Mouse (Mus musculus): Measurements from ENCODE around the gene Ccdc6. TPM values are rescaled to one million over a fixed set of nuclear protein-coding genes. Genes with fewer than 3 reads are reported as not detected.

Ccdc6 gene
- polyA plus RNA-seq, 1 experiment = 15.5 TPM

DNA sequence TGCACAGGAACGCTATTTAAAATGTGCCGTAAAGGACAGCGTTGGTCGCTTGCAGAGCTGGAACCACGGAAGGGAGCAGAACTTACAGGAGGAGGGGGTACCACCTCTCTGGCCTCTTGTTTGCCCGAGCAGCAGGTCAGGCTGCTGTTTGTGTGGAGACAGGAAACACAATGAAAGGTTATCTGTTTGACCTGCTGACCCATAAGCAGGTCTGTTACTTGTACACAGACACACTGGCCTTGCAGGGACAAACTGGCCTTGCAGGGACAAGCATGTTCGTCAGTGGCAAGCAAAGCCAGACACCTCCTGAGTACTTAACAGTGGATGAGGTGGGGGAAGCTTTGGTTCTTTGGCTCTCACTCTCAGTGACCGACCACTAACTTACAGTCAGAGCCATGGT is 2.1 kb downstream of the Ccdc6 start:
- Histone ChIP-seq H3K79me2 (ENCODE audit: control insufficient read depth, insufficient read depth) (peaks cover 64% of the 10 kb centered on the region), H3K4me2 (ENCODE audit: low read depth) (peak overlapping the region; percentile 80), H3K36me3 (ENCODE audit: control insufficient read depth, insufficient read depth) (no peaks in the 10 kb centered on the region), H3K27me3 (ENCODE audit: control insufficient read depth, insufficient read depth, insufficient read length) (no peaks in the 10 kb centered on the region), H3ac (ENCODE audit: control insufficient read depth, insufficient read length) (no peak overlapping the region), H3K4me3 (peak overlapping the region; percentile 82)
- TF ChIP-seq REST (IDR thresholded peaks at IDR 0.05; ENCODE audit: insufficient read depth, insufficient read length) = no peak
- no peak for TF ChIP-seq MYOG (IDR thresholded peaks at IDR 0.05; ENCODE audit: control insufficient read depth in 1 of 3, insufficient read depth in 1 of 3, insufficient read length in 2 of 3, low read depth in 2 of 3)
- no peak for TF ChIP-seq SRF (IDR thresholded peaks at IDR 0.05; ENCODE audit: control insufficient read depth, insufficient read length, low read depth)
- no peak for TF ChIP-seq MAX (IDR thresholded peaks at IDR 0.05; ENCODE audit: low read depth)
- no peak for TF ChIP-seq CEBPB (IDR thresholded peaks at IDR 0.05; ENCODE audit: insufficient read depth, poor library complexity, severe bottlenecking)
- no peak for TF ChIP-seq MYOD1 (IDR thresholded peaks at IDR 0.05; ENCODE audit: control insufficient read depth in 1 of 3, insufficient read length in 2 of 3, low read depth in 2 of 3)
- TF ChIP-seq TCF3 (IDR thresholded peaks at IDR 0.05; ENCODE audit: insufficient read length, low read depth) = no peak
- no peak for TF ChIP-seq POLR2A (IDR thresholded peaks at IDR 0.05; ENCODE audit: insufficient read length, low read depth)
- TF ChIP-seq USF1 (IDR thresholded peaks at IDR 0.05; ENCODE audit: low read depth) = no peak
- no peak for TF ChIP-seq POLR2AphosphoS2 (IDR thresholded peaks at IDR 0.05; ENCODE audit: insufficient read length, low read depth)
- no peak for TF ChIP-seq E2F4 (IDR thresholded peaks at IDR 0.05; ENCODE audit: insufficient read depth)
- TF ChIP-seq TCF12 (IDR thresholded peaks at IDR 0.05; ENCODE audit: insufficient read depth, poor library complexity, severe bottlenecking) = no peak

DNA sequence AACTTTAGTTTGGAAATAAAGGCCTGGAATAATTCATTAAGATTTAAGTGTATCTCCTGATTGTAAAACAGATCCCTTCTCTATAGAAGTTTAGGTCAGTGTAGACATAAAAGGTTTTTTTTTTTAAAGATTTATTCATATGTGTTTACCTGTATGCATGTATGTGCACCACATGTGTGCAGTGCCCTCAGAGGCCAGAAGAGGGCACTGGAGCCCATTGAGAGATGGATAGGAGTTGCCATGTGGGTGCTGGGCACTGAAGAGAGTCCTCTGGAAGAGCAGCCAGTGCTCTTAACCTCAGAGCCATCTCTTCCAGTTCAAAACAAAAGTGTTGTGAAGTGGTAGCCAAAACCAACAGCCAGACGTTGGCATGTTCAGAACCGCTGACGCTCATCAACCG is 5.2 kb downstream of the Ccdc6 start:
- TF ChIP-seq REST (IDR thresholded peaks at IDR 0.05; ENCODE audit: insufficient read depth, insufficient read length) (no peak), E2F4 (IDR thresholded peaks at IDR 0.05; ENCODE audit: insufficient read depth) (no peak), TCF12 (IDR thresholded peaks at IDR 0.05; ENCODE audit: insufficient read depth, poor library complexity, severe bottlenecking) (no peak)
- H3K36me3 ChIP-seq (ENCODE audit: control insufficient read depth, insufficient read depth) = no peaks in the 10 kb centered on the region

DNA sequence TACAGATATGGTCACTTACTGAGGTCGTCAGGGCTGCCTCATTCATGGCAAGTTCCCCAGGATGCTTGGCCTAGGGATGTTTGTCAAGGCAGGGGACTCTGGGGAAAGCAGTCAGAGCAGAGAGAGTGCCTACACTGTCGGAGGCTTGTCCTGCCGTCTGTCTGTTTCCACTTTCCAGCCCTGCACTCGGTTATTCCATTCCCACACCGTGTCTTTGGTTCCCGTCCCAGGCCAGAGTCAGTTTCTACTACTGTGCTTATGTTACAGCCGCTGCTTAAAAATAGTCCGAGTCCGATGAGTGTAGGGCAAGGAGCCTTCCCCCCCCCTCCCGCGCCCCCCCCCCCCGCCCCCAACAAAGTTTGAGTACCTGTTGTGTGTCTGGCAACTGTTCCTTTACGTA is 11.1 kb downstream of the Ccdc6 start:
- TF ChIP-seq TCF12 (IDR thresholded peaks at IDR 0.05; ENCODE audit: insufficient read depth, poor library complexity, severe bottlenecking) = no peak
- no peak for TF ChIP-seq POLR2A (IDR thresholded peaks at IDR 0.05; ENCODE audit: insufficient read length, low read depth)
- no peak for TF ChIP-seq E2F4 (IDR thresholded peaks at IDR 0.05; ENCODE audit: insufficient read depth)
- no peak for TF ChIP-seq CEBPB (IDR thresholded peaks at IDR 0.05; ENCODE audit: insufficient read depth, poor library complexity, severe bottlenecking)
- no peak for TF ChIP-seq MAX (IDR thresholded peaks at IDR 0.05; ENCODE audit: low read depth)
- TF ChIP-seq TCF3 (IDR thresholded peaks at IDR 0.05; ENCODE audit: insufficient read length, low read depth) = no peak
- no peak for TF ChIP-seq POLR2AphosphoS2 (IDR thresholded peaks at IDR 0.05; ENCODE audit: insufficient read length, low read depth)
- TF ChIP-seq MYOD1 (IDR thresholded peaks at IDR 0.05; ENCODE audit: control insufficient read depth in 1 of 3, insufficient read length in 2 of 3, low read depth in 2 of 3) = no peak
- no peak for TF ChIP-seq USF1 (IDR thresholded peaks at IDR 0.05; ENCODE audit: low read depth)
- no peaks in the 10 kb centered on the region for H3K27me3 ChIP-seq (ENCODE audit: control insufficient read depth, insufficient read depth, insufficient read length)
- H3K36me3 ChIP-seq (ENCODE audit: control insufficient read depth, insufficient read depth) = no peaks in the 10 kb centered on the region
- H3K4me3 ChIP-seq = no peak overlapping the region
- no peak overlapping the region for H3ac ChIP-seq (ENCODE audit: control insufficient read depth, insufficient read length)
- H3K4me2 ChIP-seq (ENCODE audit: low read depth) = no peak overlapping the region
- H3K79me2 ChIP-seq (ENCODE audit: control insufficient read depth, insufficient read depth) = peaks cover 92% of the 10 kb centered on the region

More for the DNA sequence above, 5.2 kb downstream of the Ccdc6 start:
- Histone ChIP-seq H3K4me3 (no peak overlapping the region), H3K79me2 (ENCODE audit: control insufficient read depth, insufficient read depth) (peaks cover 95% of the 10 kb centered on the region), H3K27me3 (ENCODE audit: control insufficient read depth, insufficient read depth, insufficient read length) (no peaks in the 10 kb centered on the region), H3K4me2 (ENCODE audit: low read depth) (no peak overlapping the region), H3ac (ENCODE audit: control insufficient read depth, insufficient read length) (no peak overlapping the region)

DNA sequence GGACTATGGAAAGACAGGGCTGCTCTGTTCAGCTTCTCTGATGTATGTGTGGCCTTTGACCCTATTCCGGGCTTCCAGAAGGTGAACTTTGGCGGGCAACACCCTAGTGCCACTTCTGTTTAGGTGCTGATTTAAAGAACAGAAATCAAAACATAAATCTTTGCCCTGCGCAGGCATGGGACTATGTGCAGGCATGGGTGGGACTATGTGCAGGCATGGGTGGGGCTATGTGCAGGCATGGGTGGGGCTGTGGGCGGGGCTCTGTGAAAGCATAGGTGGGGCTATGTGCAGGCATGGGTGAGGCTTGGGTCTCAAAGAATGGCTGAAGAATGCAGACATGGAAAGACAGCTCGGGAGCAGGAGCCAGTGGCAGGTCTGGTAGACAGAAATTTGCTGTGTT is 13.1 kb downstream of the Ccdc6 start:
- Histone ChIP-seq H3ac (ENCODE audit: control insufficient read depth, insufficient read length) (no peak overlapping the region), H3K27me3 (ENCODE audit: control insufficient read depth, insufficient read depth, insufficient read length) (no peaks in the 10 kb centered on the region), H3K36me3 (ENCODE audit: control insufficient read depth, insufficient read depth) (no peaks in the 10 kb centered on the region), H3K4me3 (no peak overlapping the region), H3K4me2 (ENCODE audit: low read depth) (no peak overlapping the region), H3K79me2 (ENCODE audit: control insufficient read depth, insufficient read depth) (peaks cover 81% of the 10 kb centered on the region)
- TF ChIP-seq E2F4 (IDR thresholded peaks at IDR 0.05; ENCODE audit: insufficient read depth) (no peak), MAX (IDR thresholded peaks at IDR 0.05; ENCODE audit: low read depth) (no peak)

DNA sequence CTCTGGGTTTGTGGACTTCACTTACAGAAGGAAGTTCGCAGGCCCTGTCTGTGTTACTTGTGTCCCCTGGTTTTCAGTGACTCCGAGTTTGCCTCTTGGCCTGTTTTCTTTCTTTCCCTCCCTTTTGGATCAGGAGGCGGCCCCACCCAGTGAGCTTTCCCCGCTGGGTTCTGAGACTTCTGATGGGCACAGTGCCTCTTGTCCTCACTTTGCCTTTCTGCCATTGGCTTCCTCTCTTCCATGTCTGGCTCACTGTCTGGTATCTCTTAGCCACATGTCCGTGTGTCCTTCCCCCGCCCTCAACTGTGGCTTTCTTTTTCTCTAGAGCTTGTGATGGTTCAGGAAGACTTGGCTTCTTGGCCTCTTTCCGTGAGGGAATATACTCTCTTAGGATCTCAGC is 13.9 kb downstream of the Ccdc6 start:
- Histone ChIP-seq H3K4me3 (no peak overlapping the region), H3K79me2 (ENCODE audit: control insufficient read depth, insufficient read depth) (peaks cover 78% of the 10 kb centered on the region), H3ac (ENCODE audit: control insufficient read depth, insufficient read length) (no peak overlapping the region), H3K4me2 (ENCODE audit: low read depth) (no peak overlapping the region), H3K27me3 (ENCODE audit: control insufficient read depth, insufficient read depth, insufficient read length) (no peaks in the 10 kb centered on the region), H3K36me3 (ENCODE audit: control insufficient read depth, insufficient read depth) (no peaks in the 10 kb centered on the region)
- TF ChIP-seq USF1 (IDR thresholded peaks at IDR 0.05; ENCODE audit: low read depth) (no peak), MYOD1 (IDR thresholded peaks at IDR 0.05; ENCODE audit: control insufficient read depth in 1 of 3, insufficient read length in 2 of 3, low read depth in 2 of 3) (no peak), POLR2AphosphoS2 (IDR thresholded peaks at IDR 0.05; ENCODE audit: insufficient read length, low read depth) (no peak), MYOG (IDR thresholded peaks at IDR 0.05; ENCODE audit: control insufficient read depth in 1 of 3, insufficient read depth in 1 of 3, insufficient read length in 2 of 3, low read depth in 2 of 3) (no peak), SRF (IDR thresholded peaks at IDR 0.05; ENCODE audit: control insufficient read depth, insufficient read length, low read depth) (no peak), POLR2A (IDR thresholded peaks at IDR 0.05; ENCODE audit: insufficient read length, low read depth) (no peak), TCF3 (IDR thresholded peaks at IDR 0.05; ENCODE audit: insufficient read length, low read depth) (no peak), REST (IDR thresholded peaks at IDR 0.05; ENCODE audit: insufficient read depth, insufficient read length) (no peak), MAX (IDR thresholded peaks at IDR 0.05; ENCODE audit: low read depth) (no peak), TCF12 (IDR thresholded peaks at IDR 0.05; ENCODE audit: insufficient read depth, poor library complexity, severe bottlenecking) (no peak), E2F4 (IDR thresholded peaks at IDR 0.05; ENCODE audit: insufficient read depth) (no peak), CEBPB (IDR thresholded peaks at IDR 0.05; ENCODE audit: insufficient read depth, poor library complexity, severe bottlenecking) (no peak)
